Mouse (Mus musculus) neural tube, embryonic 11.5 days (tissue): ENCODE results near the gene Il1f8. TPM values are rescaled to one million over a fixed set of nuclear protein-coding genes. Genes with fewer than 3 reads are reported as not detected.

Experiments
- ATAC-seq: fragments of 200-750 bp; cut with Nextera tagmentation; 2 replicates; pipeline ENCODE4 v1.8.0; 2017; ENCODE audit warnings: moderate number of reproducible peaks, mild to moderate bottlenecking, moderate TSS enrichment, moderate library complexity; ENCODE audit not compliant: insufficient read depth, low FRiP score, low TSS enrichment
- DNase-seq: peaks from one replicate; pipeline ENCODE4 v3.0.0-alpha.2; 2015; ENCODE audit warnings: low spot score
- H3K27ac ChIP-seq: fragments of 300-500 bp; sonication (generic); 2 replicates; pipeline ENCODE4 v1.5.1; 2014; ENCODE audit warnings: low read depth, mild to moderate bottlenecking, low read length
- H3K27me3 ChIP-seq: fragments of 300-500 bp; sonication (generic); 2 replicates; pipeline ENCODE4 v1.6.1; 2014; ENCODE audit warnings: mild to moderate bottlenecking, low read length, mixed read lengths; ENCODE audit not compliant: control insufficient read depth, insufficient read depth
- H3K36me3 ChIP-seq: fragments of 300-500 bp; sonication (generic); 2 replicates; pipeline ENCODE4 v1.6.1; 2014; ENCODE audit warnings: mild to moderate bottlenecking, low read length, moderate library complexity, mixed read lengths; ENCODE audit not compliant: control insufficient read depth, insufficient read depth
- H3K4me1 ChIP-seq: fragments of 300-500 bp; sonication (generic); 2 replicates; pipeline ENCODE4 v1.6.1; 2014; ENCODE audit warnings: low read length, mixed read lengths; ENCODE audit not compliant: control insufficient read depth, insufficient read depth
- H3K4me2 ChIP-seq: fragments of 300-500 bp; sonication (generic); 2 replicates; pipeline ENCODE4 v1.6.1; 2014; ENCODE audit warnings: low read depth, mild to moderate bottlenecking, moderate library complexity
- H3K4me3 ChIP-seq: fragments of 300-500 bp; sonication (generic); 2 replicates; pipeline ENCODE4 v1.5.1; 2014; ENCODE audit warnings: low read depth, low read length
- H3K9ac ChIP-seq: fragments of 300-500 bp; sonication (generic); 2 replicates; pipeline ENCODE4 v1.6.1; 2014; ENCODE audit warnings: mild to moderate bottlenecking, low read length
- H3K9me3 ChIP-seq: fragments of 300-500 bp; sonication (generic); 2 replicates; pipeline ENCODE4 v1.6.1; 2016; ENCODE audit warnings: low read length; ENCODE audit not compliant: control insufficient read depth
- WGBS: fragments of 180-500 bp; shearing (Covaris S2); extraction: QIAGEN DNeasy Blood & Tissue Kit; methylation state at CpG from one replicate; pipeline ENCODE4 v1.1.7; 2014; 5-methylcytosine and 5-hydroxymethylcytosine counted together
- polyA plus RNA-seq: library from polyadenylated mRNA; unstranded; fragments of >200 nt; fragmentation: Nextera tagmentation; extraction: Ambion mirVana; gene quantifications from 2 replicates; pipeline ENCODE4 v1.2.1, GENCODE M21; 2014

Il1f8 gene
- polyA plus RNA-seq, 1 experiment from 2014 or later = not detected

- H3K27ac ChIP-seq = no peak overlapping the region
- ATAC-seq = no peak
- no peak overlapping the region for H3K4me3 ChIP-seq
- no peak overlapping the region for H3K4me2 ChIP-seq
- H3K9me3 ChIP-seq = no peaks in the 10 kb centered on the region
- H3K27me3 ChIP-seq = no peaks in the 10 kb centered on the region
- no peaks in the 10 kb centered on the region for H3K36me3 ChIP-seq
- H3K4me1 ChIP-seq = no peaks in the 10 kb centered on the region
- DNase-seq = no peak
- WGBS = 85% methylated on average over 6 of the region's 6 CpGs
- no peak overlapping the region for H3K9ac ChIP-seq
These were observed 34.6 kb downstream of the Il1f8 start for GRCm38 (mm10) chr2:24187585-24187984.

GRCm38 (mm10) chr2:24188189-24188588 lies 35.2 kb downstream of the Il1f8 start:
- no peak for DNase-seq
- H3K4me3 ChIP-seq = no peak overlapping the region

More at GRCm38 (mm10) chr2:24188189-24188588, 35.2 kb downstream of the Il1f8 start:
- WGBS = 74% methylated on average over 1 of the region's 1 CpGs
- no peak for ATAC-seq
- Histone ChIP-seq H3K4me2 (no peak overlapping the region), H3K9me3 (no peaks in the 10 kb centered on the region), H3K36me3 (no peaks in the 10 kb centered on the region), H3K27me3 (no peaks in the 10 kb centered on the region), H3K27ac (no peak overlapping the region), H3K9ac (no peak overlapping the region), H3K4me1 (no peaks in the 10 kb centered on the region)

Other genes starting within 250 kb of the Il1f8 start
- 0.62 and 1.2 TPM in 2 replicates for gene Hnmt, start 103.8 kb upstream of the Il1f8 start, polyA plus RNA-seq
- gene Tbpl2, start 56.6 kb upstream of the Il1f8 start, polyA plus RNA-seq = not detected in 2 replicates
- gene Il1f9, start 33.3 kb downstream of the Il1f8 start, polyA plus RNA-seq = not detected in 2 replicates
- gene Il1f6, start 62.3 kb downstream of the Il1f8 start, polyA plus RNA-seq = not detected in 2 replicates
- gene Il1f5, start 123.8 kb downstream of the Il1f8 start, polyA plus RNA-seq = not detected in 2 replicates
- gene Il1f10, start 138.0 kb downstream of the Il1f8 start, polyA plus RNA-seq = not detected in 2 replicates
- not detected in 2 replicates for gene Il1rn, start 183.7 kb downstream of the Il1f8 start, polyA plus RNA-seq
- gene Psd4, start 214.4 kb downstream of the Il1f8 start, polyA plus RNA-seq = 0.65 and 1.2 TPM in 2 replicates